Mouse (Mus musculus) spleen, embryonic (tissue): Measurements from ENCODE around the gene Srm.

Source experiments
- CTCF ChIA-PET: fragments of 350-600 bp; sonication (Branson Sonifier 250); formaldehyde crosslinking; loops from one replicate; lab custom pipeline; 2022; lab: Charles Lee

The Srm gene

GRCm38 (mm10) chr4:148591171-148591630, at the start of gene Srm:
Gene Srm (plus strand): TSS chr4:148591503.
- CTCF ChIA-PET, result no interaction called here

DNA sequence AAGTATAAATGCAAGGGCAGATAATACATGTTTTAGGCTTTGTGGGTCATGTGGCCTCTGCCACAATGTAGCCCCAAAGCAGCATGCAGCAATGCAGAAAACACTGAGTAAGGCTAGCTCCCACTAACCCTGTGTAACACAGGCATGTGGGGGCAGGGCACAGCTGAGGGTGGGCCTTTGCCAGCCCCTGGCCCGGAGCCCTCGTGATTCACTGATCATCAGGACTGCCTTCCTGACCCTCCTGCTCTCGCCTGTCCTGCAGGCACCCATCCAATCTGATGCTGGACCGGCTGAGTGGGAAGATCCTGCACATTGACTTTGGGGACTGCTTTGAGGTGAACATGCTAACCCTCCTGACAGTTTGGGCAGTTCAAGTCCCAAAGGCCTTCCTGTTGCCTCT, 42.2 kb upstream of the Srm start:
- CTCF ChIA-PET, result no interaction called here

GRCm38 (mm10) chr4:148557766-148558165, 33.5 kb upstream of the Srm start:
- CTCF ChIA-PET, result no interaction called here

DNA sequence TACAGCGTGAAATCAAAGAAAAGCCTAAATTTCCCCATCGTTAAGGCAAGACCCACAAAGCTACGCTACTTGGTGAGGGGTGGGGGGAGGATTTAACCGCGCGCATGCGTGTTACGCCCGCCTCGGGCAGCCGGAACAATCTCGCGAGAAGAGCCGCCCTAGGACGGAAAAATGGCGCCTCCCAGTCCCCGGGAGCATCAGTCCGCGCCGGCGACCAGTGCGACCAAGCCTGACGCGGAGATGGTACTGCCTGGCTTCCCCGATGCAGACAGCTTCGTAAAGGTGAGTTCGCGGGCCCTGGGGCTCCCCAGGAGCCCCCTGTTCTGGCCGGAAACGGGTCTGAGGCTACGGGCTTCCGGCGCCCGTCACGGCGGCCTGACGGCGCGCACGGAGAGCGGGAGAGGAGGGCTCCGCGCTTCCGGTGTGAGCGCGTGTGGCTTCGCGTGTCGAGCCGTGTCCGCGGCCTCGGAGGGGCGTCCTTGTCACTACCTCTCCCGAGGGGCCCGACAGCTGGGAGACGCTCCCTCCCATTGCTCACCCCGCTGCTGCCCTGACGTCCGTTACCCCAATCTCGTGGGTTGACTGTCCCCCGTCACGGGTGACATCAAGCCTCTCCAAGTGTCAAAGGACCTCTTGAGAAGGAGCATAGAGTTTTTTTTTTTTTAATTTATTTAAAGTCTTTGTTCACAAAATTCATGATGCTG, 32.9 kb upstream of the Srm start, which contains the start of gene Exosc10:
Exosc10 (plus strand) TSS at position 133 of the 704 bp plus-strand sequence.
- CTCF ChIA-PET, result interaction anchor here (0.7 kb wide), 1 partner anchor 69 kb away, joined by 4 read pairs; no protein-coding TSS in a partner anchor

DNA sequence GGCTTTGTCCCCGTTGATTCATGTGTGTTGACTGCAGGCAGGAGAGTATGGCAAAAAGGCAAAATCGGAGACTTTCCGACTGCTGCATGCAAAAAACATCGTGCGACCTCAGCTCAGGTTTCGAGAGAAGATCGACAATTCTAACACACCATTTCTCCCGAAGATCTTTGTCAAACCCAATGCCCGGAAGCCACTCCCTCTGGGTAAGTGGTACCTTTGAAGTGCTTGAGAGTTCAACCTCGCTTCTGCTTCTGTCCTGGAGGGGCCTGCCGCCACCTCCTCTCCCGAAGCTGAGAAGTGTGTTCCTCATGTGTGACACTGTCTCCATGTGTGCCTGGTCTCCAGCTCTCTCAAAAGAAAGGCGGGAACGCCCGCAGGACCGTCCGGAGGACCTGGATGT, 28.6 kb upstream of the Srm start:
- CTCF ChIA-PET, result no interaction called here

DNA sequence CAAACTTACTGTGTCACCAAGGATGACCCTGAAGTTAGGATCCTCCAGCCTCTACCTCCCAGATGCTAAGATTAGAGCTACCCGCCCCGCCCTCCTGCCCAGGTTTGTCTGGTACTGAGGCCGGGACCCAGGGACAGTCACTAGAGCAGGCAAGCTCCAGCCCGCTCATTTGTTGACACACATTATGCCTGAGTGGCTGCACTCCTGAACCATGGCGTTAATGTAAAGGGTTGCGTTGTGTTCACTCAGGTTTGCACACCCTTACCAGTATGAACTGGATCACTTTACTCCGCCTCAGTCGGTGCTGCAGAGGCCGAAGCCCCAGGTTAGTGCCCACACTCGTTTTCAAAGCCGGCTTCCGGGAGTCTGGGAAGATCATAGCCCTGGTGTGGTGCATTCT, 27.7 kb upstream of the Srm start:
- CTCF ChIA-PET, result no interaction called here

DNA sequence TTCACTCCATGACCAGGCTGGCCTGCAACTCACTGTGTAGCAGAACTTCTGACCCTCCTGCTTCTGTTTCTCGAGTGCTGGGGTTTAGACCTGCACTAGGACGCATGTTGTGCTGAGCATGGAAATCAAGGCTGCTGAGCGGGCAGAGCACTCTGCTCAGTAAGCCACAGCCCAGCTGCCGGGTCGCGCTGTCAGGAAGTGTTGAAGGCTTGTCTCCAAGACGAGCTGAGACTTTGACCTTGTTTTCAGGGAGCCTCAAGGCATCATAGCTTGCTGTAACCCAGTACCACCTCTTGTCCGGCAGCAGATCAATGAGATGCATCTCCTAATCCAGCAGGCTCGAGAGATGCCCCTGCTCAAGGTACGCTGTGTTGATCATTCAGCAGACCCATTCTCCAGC, 21.2 kb upstream of the Srm start:
- CTCF ChIA-PET, result no interaction called here

- CTCF ChIA-PET, result interaction anchor here (0.6 kb wide), 1 partner anchor 534 kb away, joined by 3 read pairs; no protein-coding TSS in a partner anchor
These were observed 20.5 kb upstream of the Srm start for GRCm38 (mm10) chr4:148570693-148571295.

GRCm38 (mm10) chr4:148573222-148573621, 18.1 kb upstream of the Srm start:
- CTCF ChIA-PET, result no interaction called here

- CTCF ChIA-PET, result interaction anchor here (0.6 kb wide), 1 partner anchor 11 kb away, joined by 3 read pairs; no protein-coding TSS in a partner anchor
These were observed 10.5 kb upstream of the Srm start for GRCm38 (mm10) chr4:148580765-148581164.

- CTCF ChIA-PET, result no interaction called here
These were observed 9.9 kb upstream of the Srm start for GRCm38 (mm10) chr4:148581422-148581821.

DNA sequence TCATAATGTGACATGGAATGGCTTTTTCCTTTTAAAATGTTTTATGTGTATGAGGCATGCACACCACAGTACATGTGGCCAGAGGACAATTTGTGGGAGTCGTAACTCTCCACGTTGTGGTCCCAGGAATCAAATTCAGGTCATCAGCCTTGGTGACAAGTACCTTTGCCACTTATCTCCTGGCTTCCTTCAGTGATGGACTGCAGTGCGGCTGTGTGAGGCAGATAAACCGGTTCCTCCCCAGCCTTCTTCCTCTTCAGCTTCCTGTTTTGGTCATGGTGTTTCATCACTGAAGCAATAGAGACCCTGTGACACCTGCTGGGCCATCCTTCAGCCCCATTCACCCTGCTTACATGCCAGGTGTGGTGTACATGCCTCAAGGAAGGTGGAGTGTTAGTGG, 8.0 kb upstream of the Srm start:
- CTCF ChIA-PET, result no interaction called here

GRCm38 (mm10) chr4:148586648-148587047, 4.7 kb upstream of the Srm start:
- CTCF ChIA-PET, result interaction anchor here (0.9 to 1.3 kb wide), 2 partner anchors 21 to 31 kb away, joined by 3 read pairs; no protein-coding TSS in a partner anchor

DNA sequence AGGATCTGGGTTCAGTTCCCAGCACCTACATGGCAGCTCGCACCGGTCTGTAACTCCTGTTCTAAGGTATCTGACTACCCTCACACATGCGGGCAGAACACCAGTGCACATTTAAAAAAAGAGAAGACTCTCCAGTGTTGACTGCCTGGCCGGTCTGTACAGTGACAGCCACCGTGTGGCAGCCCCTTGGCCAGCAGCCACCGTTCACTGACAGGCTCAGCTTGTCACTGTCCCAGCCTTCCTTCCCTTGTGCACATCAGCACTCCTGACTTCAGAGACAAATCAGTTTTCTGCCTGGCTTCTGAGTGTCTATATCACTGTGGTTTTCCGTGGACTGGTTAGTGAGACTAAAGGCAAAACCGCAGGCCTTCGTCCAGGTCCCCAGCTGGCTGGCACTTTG, 2.5 kb upstream of the Srm start:
- CTCF ChIA-PET, result interaction anchor here (0.6 to 1.1 kb wide), 2 partner anchors 8 to 26 kb away, joined by 3 read pairs; no protein-coding TSS in a partner anchor

- CTCF ChIA-PET, result no interaction called here
These were observed 1.7 kb upstream of the Srm start for GRCm38 (mm10) chr4:148589565-148589964.

- CTCF ChIA-PET, result interaction anchor here (0.6 kb wide), 1 partner anchor 513 kb away, joined by 4 read pairs; no protein-coding TSS in a partner anchor
These were observed 707 bp upstream of the Srm start for GRCm38 (mm10) chr4:148590421-148591170.

- CTCF ChIA-PET, result interaction anchor here (0.7 kb wide), 1 partner anchor 11 kb away, joined by 3 read pairs; no protein-coding TSS in a partner anchor
These were observed 506 bp downstream of the Srm start for GRCm38 (mm10) chr4:148591637-148592380.

GRCm38 (mm10) chr4:148593996-148594395, 2.7 kb downstream of the Srm start:
- CTCF ChIA-PET, result no interaction called here

GRCm38 (mm10) chr4:148595916-148596315, 4.6 kb downstream of the Srm start:
- CTCF ChIA-PET, result no interaction called here

DNA sequence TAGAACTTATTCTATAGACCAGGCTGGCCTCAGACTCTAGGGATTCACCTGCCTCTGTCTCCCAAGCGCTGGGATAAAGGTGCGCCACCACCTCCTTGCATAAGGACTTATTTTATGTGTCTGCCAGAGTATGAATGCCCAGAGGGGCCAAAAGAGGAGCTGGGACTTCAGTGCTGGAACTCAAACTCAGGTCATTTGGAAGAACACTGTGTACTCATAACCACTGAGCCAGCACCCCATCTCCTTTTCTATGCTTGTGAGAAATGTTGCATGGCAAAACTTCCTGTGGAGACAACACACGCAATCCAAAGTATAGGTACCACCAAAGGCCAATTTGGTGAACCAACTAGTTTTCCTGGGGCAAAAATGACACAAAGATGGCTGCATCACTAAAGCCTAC, 5.4 kb downstream of the Srm start:
- CTCF ChIA-PET, result interaction anchor here (0.6 kb wide), 1 partner anchor 8 kb away, joined by 3 read pairs; no protein-coding TSS in a partner anchor

DNA sequence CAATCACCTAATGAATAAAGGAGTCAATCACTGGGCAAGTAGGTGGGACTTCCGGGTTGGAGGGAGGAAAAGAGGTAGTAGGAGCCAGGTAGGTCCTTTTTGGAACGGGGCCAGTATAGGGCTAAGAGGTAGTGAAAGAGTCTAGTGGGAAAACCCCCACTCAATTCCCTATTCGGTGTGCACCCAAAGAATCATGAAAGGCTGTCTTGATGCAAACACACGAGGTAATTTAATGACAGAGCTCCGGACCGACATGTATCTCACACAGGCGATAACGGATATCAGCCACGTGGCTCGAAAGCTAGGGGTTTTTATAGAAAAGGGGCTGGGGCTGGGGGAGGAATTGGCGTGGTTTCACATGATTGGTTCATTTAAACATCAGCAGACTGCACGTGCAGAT, 7.5 kb downstream of the Srm start:
- CTCF ChIA-PET, result no interaction called here
